Mouse (Mus musculus) liver, postnatal 0 days (tissue): ENCODE measurements around the gene Mapkbp1.

Source experiments
- CTCF ChIP-seq: sonication (generic); IDR thresholded peaks from 2 replicates; pipeline ENCODE4 v1.5.1; 2016; ENCODE audit warnings: antibody characterized with exemption, low read depth
- EP300 ChIP-seq: IDR thresholded peaks from 2 replicates; pipeline ENCODE4 v1.6.1; 2016; ENCODE audit warnings: antibody characterized with exemption, low read depth, mild to moderate bottlenecking

- TF ChIP-seq CTCF, result no peak
- no peak for TF ChIP-seq EP300
Measured at GRCm38 (mm10) chr2:120006696-120007095, 34.2 kb downstream of the Mapkbp1 start.
